Mouse (Mus musculus) hematopoietic stem cell, adult 5-6 weeks (primary cell): ENCODE results near the gene Mpped2. TPM values are rescaled to one million over a fixed set of nuclear protein-coding genes. Genes with fewer than 3 reads are reported as not detected.

ENCODE experiments used
- ATAC-seq, 2 experiments: fragments of 125-278 bp in 1 of 2; replicated peaks in 1 of 2; 2 replicates each; pipeline ENCODE4 v1.8.0; 2016 to 2017; ENCODE audit warnings: inconsistent platforms in 2 of 2, mild to moderate bottlenecking in 2 of 2, moderate number of reproducible peaks in 2 of 2, low read depth in 1 of 2, moderate TSS enrichment in 1 of 2; ENCODE audit not compliant: low FRiP score in 2 of 2, poor library complexity in 2 of 2, severe bottlenecking in 2 of 2, insufficient read depth in 1 of 2, low TSS enrichment in 1 of 2
- total RNA-seq: library from RNA; stranded (forward); fragments of 172-1452, 232-1000 nt; gene quantifications from 2 replicates; pipeline ENCODE4 v1.2.3, GENCODE M21; 2017

The Mpped2 gene
- total RNA-seq, 1 experiment from 2014 or later = 0.89 TPM

DNA sequence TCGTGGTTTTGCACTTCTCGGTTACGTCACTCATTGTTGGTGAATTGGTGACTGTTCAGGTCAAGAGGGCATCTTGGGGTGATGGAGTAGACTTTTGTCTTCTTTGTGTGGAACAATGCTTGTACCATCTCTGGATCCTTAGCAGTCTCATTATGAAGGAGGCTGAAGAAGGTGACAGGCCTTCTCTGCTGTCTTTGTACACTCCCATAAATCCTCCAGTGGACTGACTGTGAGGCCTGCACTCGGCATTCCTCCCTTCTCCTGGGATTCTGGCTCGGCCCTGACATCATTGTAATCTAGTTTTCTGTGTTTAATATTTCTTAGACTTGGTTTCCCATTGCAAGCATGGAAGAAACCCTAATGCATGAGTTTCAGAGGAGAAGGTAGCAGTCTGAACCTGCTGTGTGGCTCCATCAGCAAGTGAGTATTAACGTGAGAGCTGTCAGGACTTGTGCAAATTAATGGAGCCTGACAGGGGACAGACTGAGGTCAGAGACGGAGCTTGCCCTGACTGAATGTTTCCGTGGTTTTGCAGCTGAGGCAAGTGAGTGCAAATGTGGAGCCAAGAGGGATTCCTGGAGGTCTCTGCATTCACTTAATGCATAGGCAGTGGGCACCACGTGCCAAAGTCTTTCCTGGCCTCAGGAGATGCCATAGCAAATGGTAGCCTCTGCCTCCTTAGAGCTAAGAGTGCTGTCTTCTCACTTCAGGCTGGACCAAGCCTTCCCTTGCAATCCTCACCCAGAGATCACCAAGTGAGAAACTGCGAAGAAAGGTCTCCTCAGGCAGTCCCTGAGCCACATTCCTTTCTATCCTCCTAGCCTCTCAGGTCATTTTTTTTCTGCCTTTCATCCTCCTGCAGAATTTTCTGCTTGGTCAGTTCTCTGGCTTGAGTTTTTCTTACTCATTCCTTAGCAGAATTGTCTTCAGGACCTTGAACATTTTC, 81.5 kb downstream of the Mpped2 start:
- ATAC-seq = no peak

DNA sequence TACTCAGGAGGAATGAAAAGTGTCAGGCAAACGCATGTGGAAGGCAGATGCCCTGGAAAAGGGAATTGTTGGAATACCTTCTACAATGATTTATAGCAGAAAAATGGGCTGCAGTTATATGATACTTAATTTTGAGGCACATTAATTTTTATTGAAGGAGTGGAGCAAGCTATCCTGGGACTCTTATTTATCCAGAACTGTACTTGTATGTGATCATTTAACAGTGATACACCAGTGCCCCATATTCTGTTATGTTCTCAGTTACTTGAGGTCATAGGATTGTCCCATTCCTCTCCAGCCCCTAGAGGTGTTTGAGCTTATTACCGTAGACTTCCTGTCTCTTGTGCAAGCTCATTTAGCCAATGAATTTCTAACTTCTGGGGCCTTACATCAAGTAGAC, 82.9 kb downstream of the Mpped2 start:
- ATAC-seq = no peak

DNA sequence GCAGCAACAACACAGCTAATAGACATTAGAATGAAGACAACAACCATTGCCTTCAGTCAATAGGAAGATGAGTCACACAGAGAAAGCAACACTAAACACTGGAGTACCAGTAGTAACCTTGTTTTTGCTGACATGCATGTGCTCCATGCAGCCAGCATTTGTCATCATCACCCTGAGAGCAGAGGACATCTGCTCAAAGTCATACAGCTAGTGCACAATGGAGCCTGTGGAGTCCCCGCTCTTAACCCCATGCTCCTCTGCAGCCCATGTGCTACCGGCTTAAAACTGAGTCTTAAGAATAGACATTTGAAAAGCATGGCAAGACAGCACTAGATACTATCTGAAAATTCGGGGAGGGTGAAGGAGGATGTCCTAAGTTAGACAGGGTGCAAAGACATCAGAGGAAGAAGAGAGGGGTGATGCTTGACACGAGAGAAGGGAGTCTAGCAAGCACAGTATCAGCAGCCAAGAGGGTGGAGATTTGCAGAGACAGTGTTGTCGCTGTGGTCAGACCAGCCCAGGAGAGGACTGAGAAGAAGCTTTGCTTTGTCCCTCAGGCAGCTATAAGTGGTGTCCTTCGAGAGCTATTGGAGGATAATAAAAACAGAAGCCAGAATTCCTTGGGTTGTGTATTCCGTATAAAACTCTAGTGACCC, 85.9 kb downstream of the Mpped2 start:
- ATAC-seq = no peak

DNA sequence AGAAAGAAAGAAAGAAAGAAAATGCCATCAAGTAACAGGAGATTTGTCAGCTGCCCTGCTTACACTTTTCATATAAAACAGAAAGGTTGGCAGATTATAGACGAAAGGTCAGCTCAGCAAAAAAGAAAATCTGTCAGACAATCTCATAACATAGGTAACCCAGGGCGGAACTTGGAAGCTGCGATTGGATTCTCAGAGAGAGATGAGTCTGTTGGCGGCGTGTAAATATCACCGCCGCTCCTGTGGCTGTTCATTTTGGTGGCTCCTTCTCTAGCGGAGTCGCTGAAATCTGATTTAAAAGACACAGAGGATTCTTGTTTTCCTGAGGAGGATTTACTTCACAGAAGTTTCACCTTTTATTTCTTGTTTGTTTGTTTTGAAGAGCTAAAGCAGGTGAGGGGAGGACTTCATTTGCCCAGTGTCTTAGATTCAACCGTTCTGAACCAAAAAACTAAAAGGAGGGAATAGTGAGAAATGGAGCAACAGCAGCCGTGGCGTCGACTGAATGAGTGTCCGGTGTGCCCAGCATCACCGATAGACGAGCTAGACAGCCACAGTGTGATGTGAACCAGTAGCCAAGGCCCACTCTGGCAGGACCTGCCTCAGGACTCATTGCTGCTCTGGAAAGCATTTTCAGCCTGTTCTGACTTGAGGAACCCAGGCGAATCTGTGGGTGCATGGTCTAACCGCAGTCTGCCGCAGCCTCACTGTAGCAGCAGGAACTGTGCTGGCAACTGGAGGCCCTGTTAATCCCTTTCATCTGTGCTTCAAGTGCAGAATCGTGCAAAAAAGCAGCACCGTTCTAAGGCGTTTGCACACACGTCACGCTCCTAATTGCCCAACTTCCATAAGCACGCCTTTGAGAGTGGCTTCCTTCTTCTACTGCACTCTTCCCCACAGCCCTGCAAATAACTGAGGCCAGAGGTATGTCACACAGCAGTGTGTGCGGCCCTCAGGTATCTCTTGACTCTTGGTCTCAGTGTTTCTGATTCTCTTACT, 88.4 kb downstream of the Mpped2 start:
- no peak for ATAC-seq

DNA sequence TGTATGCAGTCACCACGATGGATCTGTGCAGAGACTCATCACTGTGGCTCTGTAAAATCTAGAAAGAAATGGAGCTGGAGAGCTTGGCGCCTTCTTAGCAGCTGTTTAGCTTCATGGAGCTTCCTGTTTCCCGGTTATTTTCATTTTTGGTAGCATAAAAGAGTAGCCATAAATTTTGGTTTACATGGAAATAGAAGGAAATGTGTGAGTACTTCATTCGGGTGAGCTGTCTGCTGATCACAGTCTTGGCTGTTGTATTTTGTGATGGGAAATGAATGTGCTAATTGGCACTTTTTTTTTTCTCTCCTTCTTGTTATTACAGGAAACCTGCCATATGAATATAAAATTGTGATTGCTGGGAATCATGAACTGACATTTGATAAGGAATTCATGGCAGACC, 90.2 kb downstream of the Mpped2 start:
- no peak for ATAC-seq

DNA sequence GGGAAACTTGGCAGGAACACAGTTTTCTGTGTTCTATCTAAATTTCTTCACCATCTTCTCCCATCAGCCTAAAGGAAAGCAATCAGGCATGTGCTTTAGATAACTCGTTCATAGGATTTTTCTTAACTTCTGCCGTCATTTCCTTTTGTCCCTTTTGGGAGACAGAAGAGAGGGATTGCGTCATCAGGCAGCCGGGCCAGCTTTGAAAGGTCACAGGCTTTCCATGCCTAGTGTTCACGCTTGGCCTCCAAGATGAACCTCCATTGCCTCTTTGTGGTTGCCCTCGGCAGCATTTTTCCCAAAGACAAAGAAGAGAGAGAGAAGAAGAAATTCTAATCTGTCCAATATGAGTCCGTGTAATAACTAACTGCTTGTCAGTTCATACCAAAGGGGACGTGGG, 95.0 kb downstream of the Mpped2 start:
- no peak for ATAC-seq

DNA sequence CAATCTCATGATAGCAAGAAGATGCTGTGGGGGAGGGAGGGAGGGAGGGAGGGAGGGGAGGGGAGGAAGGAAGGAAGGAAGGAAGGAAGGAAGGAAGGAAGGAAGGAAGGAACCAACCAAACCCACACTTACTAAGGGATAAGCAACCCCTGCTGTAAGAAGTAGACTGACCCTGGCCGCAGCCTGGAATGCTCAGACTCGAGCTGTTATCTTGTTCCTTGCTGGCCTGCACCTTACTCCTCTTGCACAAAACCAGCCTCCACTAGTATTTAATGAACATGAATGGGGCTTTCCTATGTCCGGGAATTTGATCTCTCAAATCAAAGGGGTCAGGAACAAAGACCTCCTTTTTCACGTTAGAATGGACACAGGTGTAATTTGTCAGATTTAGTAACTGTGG, 95.5 kb downstream of the Mpped2 start:
- ATAC-seq = no peak

DNA sequence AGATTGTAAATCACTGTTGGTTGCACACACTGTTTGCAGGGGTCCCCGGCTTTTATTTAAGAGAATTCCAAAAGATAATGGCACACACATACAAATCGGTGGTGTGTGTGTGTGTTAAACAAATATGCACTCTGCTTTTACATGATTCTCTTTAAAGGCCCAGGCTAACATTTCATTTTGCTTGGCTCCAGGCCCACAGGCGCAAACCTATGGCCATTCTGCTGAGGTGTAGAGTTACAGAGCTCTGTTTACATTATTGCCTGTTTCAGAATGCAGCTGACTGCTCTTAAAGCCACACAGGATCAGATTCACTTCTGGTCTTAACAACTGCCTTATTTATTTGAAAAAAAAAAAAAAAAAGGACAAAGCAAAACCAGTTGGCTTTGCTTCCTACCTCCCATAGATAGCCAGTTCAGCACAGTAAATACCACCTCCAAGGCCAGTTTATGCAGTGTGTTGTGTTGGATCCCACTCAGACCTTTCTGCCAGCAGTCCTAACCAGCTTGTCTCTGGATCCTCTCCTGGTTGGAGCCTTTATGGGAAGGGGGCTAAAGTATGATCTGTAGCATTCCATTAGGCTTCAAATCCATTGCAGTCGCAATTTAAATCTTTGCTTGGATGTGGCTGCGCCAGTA, 96.7 kb downstream of the Mpped2 start:
- ATAC-seq = no peak

DNA sequence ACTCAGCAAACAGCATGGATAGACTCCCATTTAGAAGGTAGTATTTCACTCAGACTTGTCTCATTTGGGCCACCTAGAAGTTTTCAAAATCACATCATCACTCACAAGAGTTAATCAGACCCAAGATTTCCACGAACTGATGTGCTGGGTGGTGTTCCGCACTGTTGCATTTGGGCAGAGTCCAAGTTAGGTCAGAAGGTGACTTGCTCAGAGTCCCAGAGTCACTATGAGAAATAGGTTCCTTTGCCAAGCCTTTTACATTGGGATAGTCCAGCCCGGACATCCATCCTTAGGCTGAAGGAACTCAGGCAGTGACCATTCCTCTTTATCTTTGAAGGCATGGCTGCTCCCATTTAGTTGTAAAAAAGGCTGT, 97.2 kb downstream of the Mpped2 start:
- no peak for ATAC-seq

DNA sequence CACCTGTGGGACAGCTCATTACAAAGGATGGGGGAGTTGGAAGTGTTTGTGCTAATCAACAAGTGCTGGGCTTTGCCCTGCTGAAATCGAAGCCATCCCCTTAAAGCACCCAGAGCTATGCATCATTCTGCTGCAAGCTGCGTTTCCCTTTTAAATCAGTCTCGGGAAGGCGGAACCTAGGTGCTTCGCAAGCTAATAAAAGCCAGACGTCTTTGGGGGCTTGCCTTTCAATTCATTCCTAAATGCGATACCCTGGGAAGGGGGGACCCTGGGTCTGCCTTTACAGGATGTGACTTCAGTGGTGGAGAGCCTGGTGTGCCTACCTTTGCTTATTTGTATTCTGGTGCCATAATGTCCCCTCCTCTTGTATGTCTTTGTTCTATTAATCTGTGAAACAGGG, 103.2 kb downstream of the Mpped2 start:
- ATAC-seq = no peak

DNA sequence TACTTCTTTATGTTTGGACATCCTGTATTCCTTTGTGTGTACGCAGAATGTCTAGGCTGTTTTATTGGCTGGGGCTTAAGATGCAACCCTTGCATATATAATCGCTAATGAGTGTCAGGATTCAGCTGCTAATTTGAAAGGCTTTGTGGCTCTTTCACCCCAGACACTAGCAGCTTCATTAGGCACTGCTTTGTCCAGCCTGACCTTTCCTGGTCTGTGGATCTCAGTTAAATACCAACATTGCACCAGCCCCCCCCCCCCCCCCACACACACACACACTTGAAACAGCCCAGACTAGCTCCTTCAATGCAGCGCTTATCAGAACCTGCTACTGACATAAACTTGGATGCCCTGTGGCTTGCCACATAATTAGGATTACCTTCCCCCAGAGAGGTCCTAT, 104.8 kb downstream of the Mpped2 start:
- ATAC-seq = no peak

DNA sequence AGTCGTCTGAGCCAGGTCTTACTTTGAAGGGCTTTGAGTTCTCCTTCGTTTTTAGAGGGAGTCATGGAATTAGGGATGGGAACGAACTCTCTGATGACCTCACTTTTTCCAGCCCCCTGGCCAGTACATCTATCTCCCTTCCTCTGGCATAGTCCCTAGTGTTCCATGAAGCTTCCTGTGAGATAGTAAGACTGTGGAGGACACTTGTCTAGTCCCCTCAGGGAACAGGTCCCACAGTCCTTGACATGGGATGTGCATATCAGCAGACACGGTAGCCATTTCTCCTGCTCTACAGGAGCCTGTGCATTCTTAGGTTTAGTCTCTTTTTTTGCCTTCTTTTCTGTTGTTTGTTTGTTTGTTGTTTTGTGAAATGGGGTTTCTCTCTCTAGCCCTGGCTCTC, 105.8 kb downstream of the Mpped2 start:
- no peak for ATAC-seq

DNA sequence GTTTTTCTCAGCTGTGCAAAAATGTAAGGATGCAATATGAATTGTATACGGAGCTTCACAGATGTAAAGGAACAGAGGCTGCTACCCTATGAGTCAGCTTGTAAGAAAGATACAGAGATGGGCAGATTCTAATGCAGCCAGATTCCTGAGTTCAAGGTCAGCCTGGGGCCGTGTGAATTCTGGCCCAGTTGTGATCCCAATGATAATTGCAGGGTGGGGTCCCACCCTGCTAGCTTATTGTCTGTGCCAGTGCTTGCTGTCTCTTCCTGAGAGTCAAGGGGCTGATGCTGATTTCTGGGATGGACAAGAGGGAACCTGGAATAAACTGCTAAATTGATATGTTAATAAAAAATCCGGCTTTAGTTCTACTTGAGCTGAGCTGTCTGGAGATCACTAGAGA, 122.8 kb downstream of the Mpped2 start:
- ATAC-seq = no peak

DNA sequence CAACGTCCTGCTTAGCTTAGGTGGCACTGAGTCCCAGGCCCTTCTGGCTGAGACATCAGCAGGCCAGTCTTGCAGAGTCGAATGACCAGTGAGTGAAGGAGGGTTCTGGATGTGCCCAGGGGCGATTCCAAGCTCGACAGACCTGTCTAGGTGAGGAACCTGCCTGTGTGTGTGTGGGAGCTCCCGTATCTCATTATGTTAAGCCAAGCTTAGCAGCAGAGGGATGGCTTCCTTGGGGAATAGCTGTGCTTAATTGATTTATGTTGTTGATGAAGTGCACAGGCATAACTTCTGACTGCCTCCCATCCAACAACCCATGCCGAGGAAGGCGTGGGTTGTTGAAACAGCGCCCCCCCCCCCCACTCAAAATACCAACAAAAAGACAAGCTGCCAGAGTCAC, 128.2 kb downstream of the Mpped2 start:
- ATAC-seq = no peak

DNA sequence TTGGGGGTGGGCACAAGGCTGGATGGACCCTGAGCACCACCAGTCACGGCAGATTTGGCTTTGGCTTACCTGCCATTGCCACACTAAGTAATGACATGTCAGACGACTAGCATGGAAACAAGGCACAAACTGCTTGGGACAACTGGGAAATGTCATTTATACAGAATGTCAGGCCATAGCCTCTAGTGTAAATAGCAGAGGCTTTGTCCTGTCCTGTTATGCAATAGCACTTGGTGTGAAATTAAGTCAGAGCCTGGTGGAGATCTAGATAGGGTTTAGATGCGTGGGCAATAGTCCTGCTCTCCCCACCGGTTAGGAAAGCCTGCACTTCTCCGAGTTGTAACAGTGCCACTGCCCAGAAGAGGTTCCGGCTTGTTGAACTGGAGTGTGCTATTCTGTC, 128.8 kb downstream of the Mpped2 start:
- ATAC-seq = no peak

DNA sequence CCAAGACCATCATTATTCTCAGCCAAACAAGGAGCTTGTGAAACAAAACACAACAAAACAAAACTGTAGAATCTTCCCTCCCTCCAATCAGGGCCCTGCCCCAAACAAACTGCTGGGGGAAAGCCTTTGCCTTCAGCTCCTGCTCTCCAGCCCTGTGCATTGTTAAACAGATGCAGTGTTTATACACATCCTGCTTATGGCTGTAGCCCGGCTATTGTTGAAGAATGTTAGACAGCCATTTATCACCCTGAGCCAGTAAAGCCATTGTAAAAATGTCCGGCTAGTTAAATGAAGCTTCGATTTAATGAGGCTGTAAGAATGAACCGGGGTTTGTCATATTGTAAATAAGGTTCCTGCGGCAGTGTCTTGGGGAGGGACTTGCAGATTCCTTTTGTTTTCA, 129.5 kb downstream of the Mpped2 start:
- ATAC-seq = no peak

DNA sequence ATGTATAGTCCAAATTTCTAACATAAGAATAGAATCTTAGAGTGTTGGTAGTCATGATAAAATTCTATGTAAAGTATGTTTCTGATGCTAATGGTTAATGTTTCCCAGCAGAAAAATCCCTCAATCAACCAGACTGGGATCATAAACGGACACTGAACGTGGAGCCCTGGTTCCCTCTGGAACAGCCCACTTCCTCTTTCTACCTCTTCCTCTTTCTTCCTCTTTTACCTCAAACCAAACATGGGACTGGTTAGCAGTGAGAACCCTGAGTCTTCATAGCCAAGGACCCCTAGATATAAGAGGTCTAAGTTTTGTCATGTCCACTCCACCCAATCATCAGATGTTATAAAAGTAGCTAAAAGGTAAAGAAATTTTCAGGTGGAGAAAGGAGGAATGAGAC, 132.4 kb downstream of the Mpped2 start:
- peak in 1 of 2 experiments; percentile 75; a peak in 3 of 4 replicates for ATAC-seq
